Mouse (Mus musculus) small intestine, adult 2 months (tissue): Measurements from ENCODE around the gene 6430548M08Rik.

Source experiments
- CTCF ChIP-seq: fragments of 200-500 bp; IDR thresholded peaks from 2 replicates; pipeline ENCODE4 v1.5.1; 2012; ENCODE audit warnings: low read depth, mild to moderate bottlenecking, control low read depth, inconsistent platforms, low read length, moderate library complexity, mixed read lengths; ENCODE audit not compliant: insufficient replicate concordance, insufficient read length; ENCODE audit errors: extremely low read depth
- POLR2A ChIP-seq: fragments of 200-500 bp; IDR thresholded peaks from 2 replicates; pipeline ENCODE4 v1.6.1; 2012; ENCODE audit warnings: low read depth, mild to moderate bottlenecking, control low read depth, inconsistent platforms, low read length, moderate library complexity

GRCm38 (mm10) chr8:120124261-120124660 is 10.3 kb downstream of the 6430548M08Rik start:
- no peak for TF ChIP-seq CTCF
- no peak for TF ChIP-seq POLR2A
